Mouse (Mus musculus) liver, embryonic 16.5 days (tissue): ENCODE measurements around the gene Slc39a9. TPM values are rescaled to one million over a fixed set of nuclear protein-coding genes. Genes with fewer than 3 reads are reported as not detected.
A peak's percentile ranks its signal among the peaks of the same experiment; 100 is the strongest.

ENCODE experiments used
- ATAC-seq: fragments of 200-750 bp; cut with Nextera tagmentation; 2 replicates; pipeline ENCODE4 v1.8.0; 2017; ENCODE audit warnings: low read depth, mild to moderate bottlenecking, moderate number of reproducible peaks, moderate library complexity
- H3K27ac ChIP-seq: fragments of 300-500 bp; sonication (generic); 2 replicates; pipeline ENCODE4 v1.5.1; 2014; ENCODE audit warnings: mild to moderate bottlenecking, low read length
- H3K27me3 ChIP-seq: fragments of 300-500 bp; sonication (generic); 2 replicates; pipeline ENCODE4 v1.6.1; 2014; ENCODE audit warnings: low read depth, low read length, mixed read lengths; ENCODE audit not compliant: control insufficient read depth, insufficient read depth
- H3K36me3 ChIP-seq: fragments of 300-500 bp; sonication (generic); 2 replicates; pipeline ENCODE4 v1.6.1; 2014; ENCODE audit warnings: mild to moderate bottlenecking; ENCODE audit not compliant: control insufficient read depth, insufficient read depth
- H3K4me1 ChIP-seq: fragments of 300-500 bp; sonication (generic); 2 replicates; pipeline ENCODE4 v1.6.1; 2014; ENCODE audit warnings: low read depth, low read length, mixed read lengths; ENCODE audit not compliant: control insufficient read depth
- H3K4me2 ChIP-seq: fragments of 300-500 bp; sonication (generic); 2 replicates; pipeline ENCODE4 v1.6.1; 2014; ENCODE audit warnings: low read depth, low read length, mixed read lengths
- H3K4me3 ChIP-seq: fragments of 300-500 bp; sonication (generic); 2 replicates; pipeline ENCODE4 v1.5.1; 2014; ENCODE audit warnings: low read depth, mild to moderate bottlenecking, low read length
- H3K9ac ChIP-seq: fragments of 300-500 bp; sonication (generic); 2 replicates; pipeline ENCODE4 v1.6.1; 2014; ENCODE audit warnings: low read depth, low read length
- H3K9me3 ChIP-seq: fragments of 300-500 bp; sonication (generic); replicated peaks from 2 replicates; pipeline ENCODE4 v1.6.1; 2016; ENCODE audit warnings: low read length; ENCODE audit not compliant: control insufficient read depth
- WGBS: fragments of 180-500 bp; shearing (Covaris S2); extraction: QIAGEN DNeasy Blood & Tissue Kit; methylation state at CpG from one replicate; pipeline ENCODE4 v1.1.7; 2014; ENCODE audit not compliant: insufficient replicate concordance; 5-methylcytosine and 5-hydroxymethylcytosine counted together
- polyA plus RNA-seq: library from polyadenylated mRNA; unstranded; fragments of >200 nt; fragmentation: Nextera tagmentation; extraction: Ambion mirVana; gene quantifications from 2 replicates; pipeline ENCODE4 v1.2.1, GENCODE M21; 2015

Slc39a9 gene
- polyA plus RNA-seq, 1 experiment from 2014 or later = 14.6 TPM

GRCm38 (mm10) chr12:80642725-80643692 is 674 bp upstream of the Slc39a9 start:
- 1% methylated on average over 46 of the region's 48 CpGs for WGBS

GRCm38 (mm10) chr12:80644506-80644868 is 804 bp downstream of the Slc39a9 start:
- H3K9ac ChIP-seq = peak overlapping the region; percentile 92
- 4% methylated on average over 18 of the region's 18 CpGs for WGBS
- H3K27ac ChIP-seq = peak overlapping the region; percentile 88; the same call in 1 of the 2 replicates
- no peak for ATAC-seq
- no peaks in the 10 kb centered on the region for H3K9me3 ChIP-seq
- peaks cover 28% of the 10 kb centered on the region for H3K4me1 ChIP-seq
- H3K4me3 ChIP-seq = peak overlapping the region; percentile 96
- H3K4me2 ChIP-seq = peak overlapping the region; percentile 94
- H3K36me3 ChIP-seq = peaks cover 14% of the 10 kb centered on the region
- H3K27me3 ChIP-seq = no peaks in the 10 kb centered on the region

More at GRCm38 (mm10) chr12:80642725-80643692, 674 bp upstream of the Slc39a9 start:
- Histone ChIP-seq H3K9ac (peak overlapping the region; percentile 92), H3K27ac (peak overlapping the region; percentile 78), H3K9me3 (no peaks in the 10 kb centered on the region), H3K27me3 (no peaks in the 10 kb centered on the region), H3K4me1 (peaks cover 28% of the 10 kb centered on the region), H3K36me3 (peaks cover 25% of the 10 kb centered on the region), H3K4me2 (peak overlapping the region; percentile 94), H3K4me3 (peak overlapping the region; percentile 96)
- ATAC-seq = peak; percentile 39

GRCm38 (mm10) chr12:80646377-80646776 is 2.7 kb downstream of the Slc39a9 start:
- Histone ChIP-seq H3K4me1 (peaks cover 31% of the 10 kb centered on the region), H3K4me2 (peak overlapping the region; percentile 94), H3K27ac (no peak overlapping the region), H3K9me3 (no peaks in the 10 kb centered on the region), H3K9ac (no peak overlapping the region), H3K4me3 (0 out of 2 replicates have a peak overlapping the region, but pooled peaks have one; percentile 5), H3K27me3 (no peaks in the 10 kb centered on the region), H3K36me3 (no peaks in the 10 kb centered on the region)
- WGBS = 75% methylated on average over 3 of the region's 3 CpGs
- no peak for ATAC-seq

GRCm38 (mm10) chr12:80653951-80654658 is 10.4 kb downstream of the Slc39a9 start:
- Histone ChIP-seq H3K9ac (no peak overlapping the region; the same call in 1 of the 2 replicates), H3K27ac (no peak overlapping the region), H3K27me3 (no peaks in the 10 kb centered on the region), H3K4me3 (no peak overlapping the region), H3K36me3 (no peaks in the 10 kb centered on the region), H3K9me3 (no peaks in the 10 kb centered on the region), H3K4me1 (peaks cover 9% of the 10 kb centered on the region), H3K4me2 (no peak overlapping the region)
- no peak for ATAC-seq
- WGBS = 73% methylated on average over 7 of the region's 7 CpGs

- no peak overlapping the region for H3K4me2 ChIP-seq
- 68% methylated on average over 3 of the region's 3 CpGs for WGBS
- no peak overlapping the region for H3K9ac ChIP-seq
- no peaks in the 10 kb centered on the region for H3K36me3 ChIP-seq
- no peak overlapping the region for H3K4me3 ChIP-seq
- no peaks in the 10 kb centered on the region for H3K27me3 ChIP-seq
- peaks cover 8% of the 10 kb centered on the region for H3K4me1 ChIP-seq
- no peak for ATAC-seq
- H3K27ac ChIP-seq = no peak overlapping the region
- H3K9me3 ChIP-seq = no peaks in the 10 kb centered on the region
Measured at GRCm38 (mm10) chr12:80654659-80655025, 11.0 kb downstream of the Slc39a9 start.

- H3K4me1 ChIP-seq = peaks cover 6% of the 10 kb centered on the region
- H3K9me3 ChIP-seq = no peaks in the 10 kb centered on the region
- H3K9ac ChIP-seq = no peak overlapping the region
- H3K27me3 ChIP-seq = no peaks in the 10 kb centered on the region
- H3K4me2 ChIP-seq = no peak overlapping the region
- 38% methylated on average over 6 of the region's 6 CpGs for WGBS
- no peak overlapping the region for H3K4me3 ChIP-seq
- H3K36me3 ChIP-seq = no peaks in the 10 kb centered on the region; the same call in 1 of the 2 replicates
- no peak for ATAC-seq
- no peak overlapping the region for H3K27ac ChIP-seq
Measured at GRCm38 (mm10) chr12:80658661-80659060, 15.0 kb downstream of the Slc39a9 start.

- no peak overlapping the region for H3K4me2 ChIP-seq
- no peaks in the 10 kb centered on the region for H3K9me3 ChIP-seq
- H3K4me3 ChIP-seq = no peak overlapping the region
- no peak for ATAC-seq
- peaks cover 2% of the 10 kb centered on the region; the same call in 1 of the 2 replicates for H3K4me1 ChIP-seq
- H3K27ac ChIP-seq = no peak overlapping the region
- H3K9ac ChIP-seq = no peak overlapping the region
- H3K36me3 ChIP-seq = peaks cover 2% of the 10 kb centered on the region; the same call in 1 of the 2 replicates
- 85% methylated on average over 10 of the region's 10 CpGs for WGBS
- no peaks in the 10 kb centered on the region for H3K27me3 ChIP-seq
Measured at GRCm38 (mm10) chr12:80662322-80662721, 18.6 kb downstream of the Slc39a9 start.

- H3K4me3 ChIP-seq = no peak overlapping the region
- no peaks in the 10 kb centered on the region for H3K9me3 ChIP-seq
- H3K4me2 ChIP-seq = no peak overlapping the region
- peak overlapping the region; percentile 35 for H3K27ac ChIP-seq
- H3K36me3 ChIP-seq = peaks cover 2% of the 10 kb centered on the region; the same call in 1 of the 2 replicates
- peak; percentile 78 for ATAC-seq
- H3K27me3 ChIP-seq = no peaks in the 10 kb centered on the region
- 66% methylated on average over 2 of the region's 2 CpGs for WGBS
- peaks cover 2% of the 10 kb centered on the region; the same call in 1 of the 2 replicates for H3K4me1 ChIP-seq
- no peak overlapping the region for H3K9ac ChIP-seq
Measured at GRCm38 (mm10) chr12:80663935-80664334, 20.3 kb downstream of the Slc39a9 start.
